Comparison of ENCODE assay signal across 8 mouse cellular contexts in genomic region chr14:47373728-47374678, GRCm38 (mm10). TPM values are rescaled to one million over a fixed set of nuclear protein-coding genes. Genes with fewer than 3 reads are reported as not detected.
A peak's percentile ranks its signal among the peaks of the same experiment; 100 is the strongest.
DNase-seq lines count a peak whose midpoint lies in the region; ATAC-seq and TF ChIP-seq lines count a peak whose summit lies in the region.

No protein-coding gene starts in this region.

- no peaks in the 10 kb centered on the region for H3K9me3 ChIP-seq in embryonic facial prominence, embryonic 15.5 days (replicated peaks)
- H3K9me3 ChIP-seq in heart, embryonic 13.5 days: no peaks in the 10 kb centered on the region
- H3K9me3 ChIP-seq in kidney, embryonic 16.5 days (ENCODE audit: low read length): no peaks in the 10 kb centered on the region

- 12% methylated on average over 49 of the region's 49 CpGs for WGBS in thymus, adult 2 months
- WGBS in embryonic facial prominence, embryonic 15.5 days: 12% methylated on average over 49 of the region's 49 CpGs
- WGBS in heart, embryonic 13.5 days: 13% methylated on average over 48 of the region's 49 CpGs
- 13% methylated on average over 46 of the region's 49 CpGs for WGBS in kidney, embryonic 16.5 days

- DNase-seq in thymus, adult 2 months: no peak
- DNase-seq in thymus, postnatal 25 days: no peak
- DNase-seq in lung, postnatal 36 days: peak; percentile 84
- DNase-seq in spleen, postnatal 10 days (ENCODE audit: low spot score in 2 of 2): peak; percentile 29 to 72
- DNase-seq in layer of hippocampus, adult 18-20 months (ENCODE audit: low spot score in 2 of 2): no peak

- no peak for TF ChIP-seq POLR2A in thymus, adult 2 months (IDR thresholded peaks at IDR 0.05; ENCODE audit: control insufficient read depth, extremely low read depth, insufficient read depth, low read length, poor library complexity)

- peaks cover 4% of the 10 kb centered on the region; the same call in 1 of the 2 replicates for H3K27me3 ChIP-seq in thymus, adult 2 months (ENCODE audit: control insufficient read depth, insufficient read depth, low read length)
- peaks cover 24% of the 10 kb centered on the region for H3K27me3 ChIP-seq in embryonic facial prominence, embryonic 15.5 days
- H3K27me3 ChIP-seq in heart, embryonic 13.5 days (replicated peaks): peaks cover 52% of the 10 kb centered on the region
- peaks cover 28% of the 10 kb centered on the region for H3K27me3 ChIP-seq in kidney, embryonic 16.5 days (ENCODE audit: insufficient read depth, low read length)

- H3K36me3 ChIP-seq in thymus, adult 2 months (ENCODE audit: control insufficient read depth, insufficient read depth, low read length): no peaks in the 10 kb centered on the region
- H3K36me3 ChIP-seq in embryonic facial prominence, embryonic 15.5 days: no peaks in the 10 kb centered on the region
- no peaks in the 10 kb centered on the region for H3K36me3 ChIP-seq in heart, embryonic 13.5 days
- no peaks in the 10 kb centered on the region for H3K36me3 ChIP-seq in kidney, embryonic 16.5 days (ENCODE audit: insufficient read depth, low read length)

- no peak overlapping the region for H3K27ac ChIP-seq in thymus, adult 2 months (ENCODE audit: control insufficient read depth, insufficient read depth, low read length)
- H3K27ac ChIP-seq in embryonic facial prominence, embryonic 15.5 days (replicated peaks): no peak overlapping the region
- no peak overlapping the region for H3K27ac ChIP-seq in heart, embryonic 13.5 days (replicated peaks)
- no peak overlapping the region for H3K27ac ChIP-seq in kidney, embryonic 16.5 days (ENCODE audit: low read length)

- H3K4me1 ChIP-seq in thymus, adult 2 months (replicated peaks; ENCODE audit: control insufficient read depth, insufficient read depth, low read length): peaks cover 13% of the 10 kb centered on the region
- H3K4me1 ChIP-seq in embryonic facial prominence, embryonic 15.5 days: peaks cover 36% of the 10 kb centered on the region
- peaks cover 11% of the 10 kb centered on the region for H3K4me1 ChIP-seq in heart, embryonic 13.5 days
- H3K4me1 ChIP-seq in kidney, embryonic 16.5 days (ENCODE audit: insufficient read depth, low read length): peaks cover 11% of the 10 kb centered on the region

- TF ChIP-seq CTCF in thymus, adult 2 months (IDR thresholded peaks at IDR 0.05; ENCODE audit: borderline replicate concordance, control insufficient read depth, extremely low read depth, insufficient read depth, low read length, poor library complexity): no peak

- H3K9ac ChIP-seq in embryonic facial prominence, embryonic 15.5 days: no peak overlapping the region
- H3K9ac ChIP-seq in heart, embryonic 13.5 days: peak overlapping the region; percentile 44; the same call in 1 of the 2 replicates
- H3K9ac ChIP-seq in kidney, embryonic 16.5 days (replicated peaks; ENCODE audit: low read length): peak overlapping the region; percentile 29

- ATAC-seq in embryonic facial prominence, embryonic 15.5 days (ENCODE audit: insufficient number of reproducible peaks, low FRiP score, low TSS enrichment, low read depth): peak; percentile 69; the same call in 1 of the 2 replicates
- no peak; the same call in 1 of the 2 replicates for ATAC-seq in heart, embryonic 13.5 days (ENCODE audit: extremely low read depth, insufficient number of reproducible peaks, low FRiP score, low TSS enrichment)
- peak; percentile 68 for ATAC-seq in kidney, embryonic 16.5 days (ENCODE audit: low FRiP score, low TSS enrichment)

- H3K4me3 ChIP-seq in thymus, adult 2 months (ENCODE audit: control insufficient read depth, insufficient read depth, low read length): peak overlapping the region; percentile 12
- peak overlapping the region; percentile 38 for H3K4me3 ChIP-seq in embryonic facial prominence, embryonic 15.5 days (replicated peaks)
- peak overlapping the region; percentile 47 for H3K4me3 ChIP-seq in heart, embryonic 13.5 days
- H3K4me3 ChIP-seq in kidney, embryonic 16.5 days (ENCODE audit: low read length): peak overlapping the region; percentile 42

- peak overlapping the region; percentile 56 for H3K4me2 ChIP-seq in embryonic facial prominence, embryonic 15.5 days (replicated peaks)
- H3K4me2 ChIP-seq in heart, embryonic 13.5 days: peak overlapping the region; percentile 72
- H3K4me2 ChIP-seq in kidney, embryonic 16.5 days (replicated peaks; ENCODE audit: low read depth, low read length): peak overlapping the region; percentile 67

RNA-seq across cellular contexts. Expression of gene Lgals3, which starts 6.5 kb away (rescaled TPM):
- polyA plus RNA-seq in thymus, adult 2 months (2012; rRNA removed): 95.3 and 143 TPM in 2 replicates
- polyA plus RNA-seq in embryonic facial prominence, embryonic 15.5 days (2015; fragmentation: Nextera tagmentation; extraction: Ambion mirVana): 199 and 236 TPM in 2 replicates
- 2.7 and 4.3 TPM in 2 replicates for polyA plus RNA-seq in heart, embryonic 13.5 days (2015; fragmentation: Nextera tagmentation; extraction: Ambion mirVana)
- 30.1 and 37.6 TPM in 2 replicates for polyA plus RNA-seq in kidney, embryonic 16.5 days (2015; fragmentation: Nextera tagmentation; extraction: Ambion mirVana)
- 1 to 10 TPM in 1 of 2 experiments, not detected in 1; 1.1 TPM for total RNA-seq in layer of hippocampus, adult 18-20 months (2021)

RNA-seq across cellular contexts. Expression of gene Dlgap5, which starts 44.2 kb away (rescaled TPM):
- 15.5 and 21.6 TPM in 2 replicates for polyA plus RNA-seq in thymus, adult 2 months (2012; rRNA removed)
- polyA plus RNA-seq in embryonic facial prominence, embryonic 15.5 days (2015; fragmentation: Nextera tagmentation; extraction: Ambion mirVana): 37.5 and 38.4 TPM in 2 replicates
- polyA plus RNA-seq in heart, embryonic 13.5 days (2015; fragmentation: Nextera tagmentation; extraction: Ambion mirVana): 31.0 and 33.4 TPM in 2 replicates
- polyA plus RNA-seq in kidney, embryonic 16.5 days (2015; fragmentation: Nextera tagmentation; extraction: Ambion mirVana): 48.4 and 53.7 TPM in 2 replicates
- under 1 TPM in 1 of 2 experiments, not detected in 1; 0.25 TPM for total RNA-seq in layer of hippocampus, adult 18-20 months (2021)

Comparison
In these comparisons a context has a peak if more than half of its experiments do, and no peak if none do; other contexts are left out.
1. DNase-seq: peak in lung, postnatal 36 days (single experiment) and spleen, postnatal 10 days (2 of 2); none in thymus, adult 2 months (single experiment), thymus, postnatal 25 days (single experiment) and layer of hippocampus, adult 18-20 months (0 of 2).
2. Peak in every context shown above with its lines, with median percentiles within 50 percentile points of each other: H3K4me3 ChIP-seq and H3K4me2 ChIP-seq.